Mouse (Mus musculus) bone marrow macrophage, adult 2 months (primary cell): ENCODE results near the gene Coq10b.

Experiments
- CTCF ChIP-seq: IDR thresholded peaks from 2 replicates; pipeline ENCODE4 v1.5.1; 2012; ENCODE audit warnings: low read depth, mild to moderate bottlenecking, low read length, moderate library complexity
- POLR2A ChIP-seq: IDR thresholded peaks from 2 replicates; pipeline ENCODE4 v1.6.1; 2012; ENCODE audit warnings: mild to moderate bottlenecking, low read depth, low read length, borderline replicate concordance

DNA sequence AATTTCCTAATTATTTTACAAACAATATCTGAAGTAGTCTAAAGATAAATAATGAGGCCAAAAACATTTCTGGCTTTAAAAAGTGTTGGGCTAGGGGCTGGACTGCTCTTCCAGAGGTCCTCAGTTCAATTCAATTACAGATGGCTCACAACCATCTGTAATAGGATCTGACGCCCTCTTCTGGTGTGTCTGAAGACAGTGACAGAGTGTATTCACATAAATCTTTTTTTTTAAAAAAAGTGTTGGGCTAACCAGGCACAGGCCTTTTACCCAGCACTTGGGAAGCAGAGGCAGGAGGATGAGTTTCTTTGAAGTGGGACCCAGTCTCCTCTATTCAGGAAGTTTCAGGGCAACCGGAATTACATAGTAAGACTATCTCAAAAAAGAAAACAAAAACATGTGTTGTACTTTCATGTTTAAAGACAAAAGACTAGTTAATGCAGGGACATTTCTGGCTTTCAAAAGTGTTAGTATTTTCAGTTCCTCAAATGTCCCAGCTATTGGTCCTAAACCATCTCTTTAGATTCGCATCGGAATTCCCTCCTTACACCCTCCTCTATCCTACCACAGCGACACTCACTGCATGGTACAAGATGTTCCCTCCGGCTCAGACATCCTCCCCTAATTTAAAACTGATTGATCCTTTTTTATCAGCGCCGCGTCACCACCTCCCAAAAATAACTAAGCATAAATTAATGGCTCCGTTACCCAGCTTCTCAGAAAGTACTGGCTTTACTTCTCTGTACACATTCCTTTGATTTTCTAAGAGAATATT lies 26.7 kb upstream of the Coq10b start:
- TF ChIP-seq CTCF (no peak), POLR2A (no peak)
